Mouse (Mus musculus) limb, embryonic 11.5 days (tissue): ENCODE results near the gene Grin2a. TPM values are rescaled to one million over a fixed set of nuclear protein-coding genes. Genes with fewer than 3 reads are reported as not detected.

Experiments used
- ATAC-seq: fragments of 200-750 bp; cut with Nextera tagmentation; 2 replicates; pipeline ENCODE4 v1.8.0; 2017; ENCODE audit warnings: low read depth; ENCODE audit not compliant: insufficient number of reproducible peaks, low FRiP score, low TSS enrichment
- DNase-seq: peaks from one replicate; pipeline ENCODE4 v3.0.0-alpha.2; 2015; ENCODE audit warnings: low spot score
- H3K27ac ChIP-seq: fragments of 300-500 bp; sonication (generic); replicated peaks from 2 replicates; pipeline ENCODE4 v1.5.1; 2014; ENCODE audit warnings: low read depth, mild to moderate bottlenecking, low read length
- H3K27me3 ChIP-seq: fragments of 300-500 bp; sonication (generic); 2 replicates; pipeline ENCODE4 v1.6.1; 2014; ENCODE audit warnings: mild to moderate bottlenecking, low read length, mixed read lengths; ENCODE audit not compliant: control insufficient read depth, insufficient read depth
- H3K36me3 ChIP-seq: fragments of 300-500 bp; sonication (generic); 2 replicates; pipeline ENCODE4 v1.6.1; 2014; ENCODE audit warnings: mild to moderate bottlenecking, low read length, moderate library complexity, mixed read lengths; ENCODE audit not compliant: control insufficient read depth, insufficient read depth
- H3K4me1 ChIP-seq: fragments of 300-500 bp; sonication (generic); 2 replicates; pipeline ENCODE4 v1.6.1; 2014; ENCODE audit warnings: low read length, mixed read lengths; ENCODE audit not compliant: control insufficient read depth, insufficient read depth
- H3K4me2 ChIP-seq: fragments of 300-500 bp; sonication (generic); 2 replicates; pipeline ENCODE4 v1.6.1; 2014; ENCODE audit warnings: low read depth, mild to moderate bottlenecking, moderate library complexity; ENCODE audit not compliant: severe bottlenecking
- H3K4me3 ChIP-seq: fragments of 300-500 bp; sonication (generic); 2 replicates; pipeline ENCODE4 v1.5.1; 2014; ENCODE audit warnings: low read depth, low read length
- H3K9ac ChIP-seq: fragments of 300-500 bp; sonication (generic); 2 replicates; pipeline ENCODE4 v1.6.1; 2014; ENCODE audit warnings: mild to moderate bottlenecking, low read length
- H3K9me3 ChIP-seq: fragments of 300-500 bp; sonication (generic); 2 replicates; pipeline ENCODE4 v1.6.1; 2016; ENCODE audit warnings: low read length; ENCODE audit not compliant: control insufficient read depth
- WGBS: fragments of 180-500 bp; shearing (Covaris S2); extraction: QIAGEN DNeasy Blood & Tissue Kit; methylation state at CpG from one replicate; pipeline ENCODE4 v1.1.7; 2014; 5-methylcytosine and 5-hydroxymethylcytosine counted together
- polyA plus RNA-seq: library from polyadenylated mRNA; unstranded; fragments of >200 nt; fragmentation: Nextera tagmentation; extraction: Ambion mirVana; gene quantifications from 2 replicates; pipeline ENCODE4 v1.2.1, GENCODE M21; 2014

The Grin2a gene
- polyA plus RNA-seq, 1 experiment from 2014 or later, result 0.16 TPM

DNA sequence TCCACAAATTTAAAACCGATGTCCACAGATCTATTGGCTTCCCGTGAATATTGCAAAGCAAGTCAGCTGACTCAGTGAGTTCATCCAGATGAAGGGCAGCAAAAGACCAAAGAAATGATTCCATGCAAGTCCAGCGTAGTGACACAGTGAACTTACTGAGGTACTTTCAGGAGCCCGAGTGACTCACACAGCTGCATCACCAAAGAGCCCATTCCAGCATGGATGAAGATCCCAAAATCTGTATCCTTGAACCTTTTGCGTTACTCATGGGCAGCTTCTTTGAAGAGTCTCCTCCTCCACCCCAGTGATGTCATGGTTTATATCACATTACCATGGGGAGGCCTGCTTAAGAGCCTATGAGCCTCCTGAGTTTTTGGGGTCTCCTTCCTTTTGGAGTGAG is 460.2 kb downstream of the Grin2a start:
- H3K4me2 ChIP-seq, result no peak overlapping the region
- ATAC-seq (no peak), DNase-seq (no peak)
- no peaks in the 10 kb centered on the region for H3K27me3 ChIP-seq
- no peaks in the 10 kb centered on the region for H3K9me3 ChIP-seq
- no peak overlapping the region for H3K27ac ChIP-seq
- H3K4me3 ChIP-seq, result no peak overlapping the region
- no peaks in the 10 kb centered on the region for H3K36me3 ChIP-seq
- WGBS, result 84% methylated on average over 5 of the region's 5 CpGs
- no peak overlapping the region for H3K9ac ChIP-seq
- H3K4me1 ChIP-seq, result no peaks in the 10 kb centered on the region

DNA sequence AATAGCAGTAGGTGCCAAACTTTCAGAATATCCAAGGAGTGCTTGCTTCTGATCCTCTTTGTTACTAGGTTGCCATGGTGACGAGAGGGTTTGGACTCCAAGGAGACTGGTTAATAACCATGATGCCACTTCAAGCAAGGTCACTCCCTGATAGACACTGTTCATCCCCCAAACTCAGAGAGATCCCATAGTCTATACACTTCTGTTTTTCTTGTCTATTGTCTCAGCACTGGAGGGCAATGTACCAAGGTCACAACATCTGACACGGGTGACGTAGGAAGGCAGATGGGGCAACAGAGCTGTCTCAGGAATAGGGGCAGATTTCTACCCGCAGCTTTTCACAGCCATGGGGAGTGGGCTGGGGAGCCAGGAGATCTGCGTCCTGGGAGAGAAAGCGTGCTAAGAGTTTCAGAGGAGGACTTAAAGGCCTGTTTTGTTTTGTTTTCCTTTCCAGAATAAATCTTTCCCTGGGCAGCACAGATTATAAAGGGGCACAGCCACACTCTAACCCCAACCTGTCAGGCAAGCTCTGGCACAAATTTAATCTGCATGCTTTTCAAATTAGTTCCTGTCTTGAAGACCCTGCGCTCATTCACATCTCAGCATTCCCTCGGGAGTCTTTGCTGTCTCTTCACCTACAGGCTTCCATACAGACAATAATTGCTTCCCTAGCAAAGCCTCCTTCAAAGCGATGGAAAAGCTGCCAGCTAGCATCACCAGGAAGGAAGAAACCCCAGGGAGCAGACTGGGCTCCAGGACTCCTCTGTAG is 461.6 kb downstream of the Grin2a start:
- DNase-seq, result no peak
- ATAC-seq, result no peak
- no peak overlapping the region for H3K27ac ChIP-seq

DNA sequence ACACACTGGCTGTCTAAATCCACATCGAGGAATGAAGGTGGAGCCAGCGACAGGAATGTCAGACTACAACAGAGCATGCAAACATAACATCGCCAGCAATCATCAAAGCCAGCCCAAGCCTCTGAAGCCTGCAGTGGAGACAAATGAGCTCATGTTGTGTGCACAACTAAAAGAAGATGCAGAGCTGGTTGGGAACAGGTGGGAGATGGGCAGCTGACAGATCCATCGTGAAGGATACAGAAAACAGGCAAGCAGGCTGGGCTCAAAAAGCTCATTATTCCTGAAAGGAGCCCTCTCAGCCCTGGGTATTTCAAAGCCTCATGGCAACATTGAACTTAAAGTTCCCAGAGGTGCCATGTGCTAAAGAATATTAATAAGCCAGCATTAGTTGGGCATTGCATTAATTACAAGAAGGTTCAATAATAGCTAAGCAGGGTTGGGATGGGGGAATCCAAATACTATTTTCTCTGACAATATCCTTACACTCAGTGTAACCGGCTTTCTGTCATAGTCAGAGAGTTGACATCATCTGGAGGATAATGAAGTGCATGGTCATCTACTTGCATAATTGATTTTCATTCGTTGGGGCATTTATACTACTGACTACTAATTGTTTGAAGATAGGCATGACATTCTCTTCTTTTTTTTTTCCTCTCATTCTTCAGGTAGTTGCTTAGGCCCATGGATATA is 462.4 kb downstream of the Grin2a start:
- no peak for ATAC-seq
- 82% methylated on average over 6 of the region's 6 CpGs for WGBS

More for the DNA sequence above, 461.6 kb downstream of the Grin2a start:
- Histone ChIP-seq H3K4me2 (no peak overlapping the region), H3K27me3 (no peaks in the 10 kb centered on the region), H3K36me3 (no peaks in the 10 kb centered on the region), H3K4me1 (no peaks in the 10 kb centered on the region), H3K4me3 (no peak overlapping the region), H3K9ac (no peak overlapping the region), H3K9me3 (no peaks in the 10 kb centered on the region)
- 74% methylated on average over 9 of the region's 9 CpGs for WGBS

GRCm38 (mm10) chr16:9527214-9527613 is 468.1 kb downstream of the Grin2a start:
- no peak for ATAC-seq
- no peak overlapping the region for H3K9ac ChIP-seq
- H3K36me3 ChIP-seq, result no peaks in the 10 kb centered on the region
- H3K4me3 ChIP-seq, result no peak overlapping the region
- DNase-seq, result no peak
- WGBS, result 63% methylated on average over 5 of the region's 5 CpGs
- H3K27ac ChIP-seq, result no peak overlapping the region
- no peaks in the 10 kb centered on the region for H3K9me3 ChIP-seq
- H3K4me2 ChIP-seq, result no peak overlapping the region
- no peaks in the 10 kb centered on the region for H3K4me1 ChIP-seq
- H3K27me3 ChIP-seq, result no peaks in the 10 kb centered on the region

More for the DNA sequence above, 462.4 kb downstream of the Grin2a start:
- H3K4me3 ChIP-seq, result no peak overlapping the region
- H3K4me1 ChIP-seq, result no peaks in the 10 kb centered on the region
- H3K27ac ChIP-seq, result no peak overlapping the region
- H3K36me3 ChIP-seq, result no peaks in the 10 kb centered on the region
- H3K27me3 ChIP-seq, result no peaks in the 10 kb centered on the region
- H3K9ac ChIP-seq, result no peak overlapping the region
- DNase-seq, result no peak
- no peak overlapping the region for H3K4me2 ChIP-seq
- no peaks in the 10 kb centered on the region for H3K9me3 ChIP-seq

DNA sequence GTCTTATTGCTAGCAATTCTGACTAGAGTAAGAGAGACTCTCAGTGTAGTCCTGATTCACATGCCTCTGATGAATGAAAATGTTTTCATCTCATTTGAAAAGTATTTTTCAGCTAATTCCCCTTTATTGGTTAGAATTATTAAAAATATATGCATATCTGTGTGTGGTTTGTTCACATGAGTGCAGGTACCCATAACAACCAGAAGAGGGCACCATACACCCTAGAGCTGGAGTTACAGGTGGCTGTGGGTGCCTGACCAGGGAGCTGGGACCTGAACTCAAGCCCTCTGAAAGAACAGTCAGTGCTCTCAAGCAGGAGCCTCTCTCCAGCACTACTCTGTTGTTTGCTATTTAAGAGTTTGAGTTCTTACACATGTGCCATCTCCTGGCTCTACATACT is 472.0 kb downstream of the Grin2a start:
- Histone ChIP-seq H3K9me3 (no peaks in the 10 kb centered on the region), H3K9ac (no peak overlapping the region), H3K4me2 (no peak overlapping the region), H3K4me3 (no peak overlapping the region), H3K27ac (no peak overlapping the region), H3K27me3 (no peaks in the 10 kb centered on the region), H3K4me1 (no peaks in the 10 kb centered on the region), H3K36me3 (no peaks in the 10 kb centered on the region)
- DNase-seq (no peak), ATAC-seq (no peak)

Other genes with a start within 250 kb of the Grin2a start
- gene Rpl39l, start 174.7 kb upstream of the Grin2a start, polyA plus RNA-seq, result 0.32 and 0.74 TPM in 2 replicates
- 3.1 and 3.3 TPM in 2 replicates for gene Atf7ip2, start 197.2 kb upstream of the Grin2a start, polyA plus RNA-seq